Mouse (Mus musculus): ENCODE data around the gene Specc1. TPM values are rescaled to one million over a fixed set of nuclear protein-coding genes. Genes with fewer than 3 reads are reported as not detected.

Specc1 gene
- polyA plus RNA-seq, 1 experiment from 2014 or later = 12.0 TPM

- H3K4me1 ChIP-seq = peaks cover 27% of the 10 kb centered on the region
- no peaks in the 10 kb centered on the region for H3K36me3 ChIP-seq
- H3K4me2 ChIP-seq = peak overlapping the region; percentile 100
- no peak for ATAC-seq (ENCODE audit: borderline replicate concordance, extremely low read depth, low FRiP score, low TSS enrichment)
- no peaks in the 10 kb centered on the region for H3K9me3 ChIP-seq
- H3K9ac ChIP-seq = peak overlapping the region; percentile 40
- peak overlapping the region; percentile 80; the same call in 1 of the 2 replicates for H3K27ac ChIP-seq
- WGBS = 31% methylated on average over 18 of the region's 18 CpGs
- peak overlapping the region; percentile 61 for H3K4me3 ChIP-seq
- peaks cover 36% of the 10 kb centered on the region; the same call in 1 of the 2 replicates for H3K27me3 ChIP-seq
These were observed 291.3 kb downstream of the Specc1 start for GRCm38 (mm10) chr11:62247759-62248400.

GRCm38 (mm10) chr11:62248401-62249244, 292.1 kb downstream of the Specc1 start, which contains the start of gene Adora2b:
Gene Adora2b, plus strand, starts transcription at chr11:62248984.
- H3K4me2 ChIP-seq = peak within 1 kb of the TSS; percentile 100
- peaks cover 36% of the 10 kb centered on the region; the same call in 1 of the 2 replicates for H3K27me3 ChIP-seq
- ATAC-seq (ENCODE audit: borderline replicate concordance, extremely low read depth, low FRiP score, low TSS enrichment) = peak; percentile 92
- WGBS = under 1% methylated on average over 68 of the region's 69 CpGs
- H3K27ac ChIP-seq = peak within 1 kb of the TSS; percentile 80
- peak within 1 kb of the TSS; percentile 61 for H3K4me3 ChIP-seq
- no peaks in the 10 kb centered on the region for H3K9me3 ChIP-seq
- H3K9ac ChIP-seq = peak within 1 kb of the TSS; percentile 40
- H3K36me3 ChIP-seq = no peaks in the 10 kb centered on the region
- H3K4me1 ChIP-seq = peaks cover 27% of the 10 kb centered on the region

- H3K27me3 ChIP-seq = peaks cover 36% of the 10 kb centered on the region; the same call in 1 of the 2 replicates
- H3K4me3 ChIP-seq = peak overlapping the region; percentile 61
- H3K27ac ChIP-seq = no peak overlapping the region
- H3K4me2 ChIP-seq = peak overlapping the region; percentile 100
- H3K4me1 ChIP-seq = peaks cover 27% of the 10 kb centered on the region
- 3% methylated on average over 35 of the region's 35 CpGs for WGBS
- no peaks in the 10 kb centered on the region for H3K9me3 ChIP-seq
- ATAC-seq (ENCODE audit: borderline replicate concordance, extremely low read depth, low FRiP score, low TSS enrichment) = 0 out of 2 replicates have a peak, but pooled peaks have one; percentile 16
- H3K9ac ChIP-seq = peak overlapping the region; percentile 40
- H3K36me3 ChIP-seq = no peaks in the 10 kb centered on the region
These were observed 292.9 kb downstream of the Specc1 start for GRCm38 (mm10) chr11:62249266-62250037.

GRCm38 (mm10) chr11:62251047-62251446, 294.5 kb downstream of the Specc1 start:
- Histone ChIP-seq H3K4me2 (peak overlapping the region; percentile 10; the same call in 1 of the 2 replicates), H3K4me3 (no peak overlapping the region), H3K27me3 (peaks cover 36% of the 10 kb centered on the region; the same call in 1 of the 2 replicates), H3K27ac (no peak overlapping the region), H3K9ac (no peak overlapping the region), H3K9me3 (no peaks in the 10 kb centered on the region), H3K4me1 (peaks cover 27% of the 10 kb centered on the region), H3K36me3 (no peaks in the 10 kb centered on the region)
- WGBS = 40% methylated on average over 11 of the region's 11 CpGs
- no peak for ATAC-seq (ENCODE audit: borderline replicate concordance, extremely low read depth, low FRiP score, low TSS enrichment)

GRCm38 (mm10) chr11:62253380-62253779, 296.8 kb downstream of the Specc1 start:
- Histone ChIP-seq H3K27ac (no peak overlapping the region), H3K4me2 (no peak overlapping the region), H3K4me1 (peaks cover 23% of the 10 kb centered on the region), H3K36me3 (no peaks in the 10 kb centered on the region), H3K9me3 (no peaks in the 10 kb centered on the region), H3K4me3 (no peak overlapping the region), H3K27me3 (peaks cover 25% of the 10 kb centered on the region; the same call in 1 of the 2 replicates), H3K9ac (no peak overlapping the region)
- ATAC-seq (ENCODE audit: borderline replicate concordance, extremely low read depth, low FRiP score, low TSS enrichment) = no peak
- 56% methylated on average over 5 of the region's 5 CpGs for WGBS

GRCm38 (mm10) chr11:62259214-62259613, 302.7 kb downstream of the Specc1 start:
- no peaks in the 10 kb centered on the region for H3K9me3 ChIP-seq
- peaks cover 5% of the 10 kb centered on the region; the same call in 1 of the 2 replicates for H3K27me3 ChIP-seq
- H3K36me3 ChIP-seq = no peaks in the 10 kb centered on the region
- H3K4me1 ChIP-seq = peaks cover 12% of the 10 kb centered on the region; the same call in 1 of the 2 replicates
- H3K4me3 ChIP-seq = no peak overlapping the region
- ATAC-seq (ENCODE audit: borderline replicate concordance, extremely low read depth, low FRiP score, low TSS enrichment) = no peak
- no peak overlapping the region for H3K9ac ChIP-seq
- H3K4me2 ChIP-seq = no peak overlapping the region
- no peak overlapping the region for H3K27ac ChIP-seq
- 44% methylated on average over 5 of the region's 5 CpGs for WGBS

GRCm38 (mm10) chr11:62263599-62263998, 307.0 kb downstream of the Specc1 start:
- Histone ChIP-seq H3K4me3 (no peak overlapping the region), H3K27ac (no peak overlapping the region), H3K4me1 (peaks cover 12% of the 10 kb centered on the region; the same call in 1 of the 2 replicates), H3K36me3 (no peaks in the 10 kb centered on the region), H3K4me2 (no peak overlapping the region), H3K9ac (no peak overlapping the region), H3K9me3 (no peaks in the 10 kb centered on the region), H3K27me3 (peaks cover 5% of the 10 kb centered on the region; the same call in 1 of the 2 replicates)
- WGBS = 54% methylated on average over 7 of the region's 7 CpGs
- no peak for ATAC-seq (ENCODE audit: borderline replicate concordance, extremely low read depth, low FRiP score, low TSS enrichment)

GRCm38 (mm10) chr11:62264018-62264417, 307.5 kb downstream of the Specc1 start:
- Histone ChIP-seq H3K4me1 (peaks cover 12% of the 10 kb centered on the region; the same call in 1 of the 2 replicates), H3K36me3 (no peaks in the 10 kb centered on the region), H3K27me3 (peaks cover 5% of the 10 kb centered on the region; the same call in 1 of the 2 replicates), H3K9ac (no peak overlapping the region), H3K4me3 (no peak overlapping the region), H3K4me2 (no peak overlapping the region), H3K27ac (no peak overlapping the region), H3K9me3 (no peaks in the 10 kb centered on the region)
- WGBS = 47% methylated on average over 7 of the region's 7 CpGs
- ATAC-seq (ENCODE audit: borderline replicate concordance, extremely low read depth, low FRiP score, low TSS enrichment) = no peak

GRCm38 (mm10) chr11:62265642-62266041, 309.1 kb downstream of the Specc1 start:
- WGBS = 80% methylated on average over 7 of the region's 7 CpGs
- Histone ChIP-seq H3K9me3 (no peaks in the 10 kb centered on the region), H3K36me3 (no peaks in the 10 kb centered on the region), H3K4me2 (no peak overlapping the region), H3K27ac (no peak overlapping the region), H3K27me3 (peaks cover 5% of the 10 kb centered on the region; the same call in 1 of the 2 replicates), H3K4me3 (no peak overlapping the region), H3K9ac (no peak overlapping the region), H3K4me1 (peaks cover 8% of the 10 kb centered on the region; the same call in 1 of the 2 replicates)
- no peak for ATAC-seq (ENCODE audit: borderline replicate concordance, extremely low read depth, low FRiP score, low TSS enrichment)

GRCm38 (mm10) chr11:62266466-62267214, 310.1 kb downstream of the Specc1 start:
- 48% methylated on average over 17 of the region's 17 CpGs for WGBS
- Histone ChIP-seq H3K36me3 (no peaks in the 10 kb centered on the region), H3K4me1 (peaks cover 8% of the 10 kb centered on the region; the same call in 1 of the 2 replicates), H3K4me3 (no peak overlapping the region), H3K9ac (no peak overlapping the region), H3K27me3 (peaks cover 5% of the 10 kb centered on the region; the same call in 1 of the 2 replicates), H3K9me3 (no peaks in the 10 kb centered on the region), H3K4me2 (no peak overlapping the region), H3K27ac (no peak overlapping the region)
- ATAC-seq (ENCODE audit: borderline replicate concordance, extremely low read depth, low FRiP score, low TSS enrichment) = no peak
